Comparison of ENCODE assay signal across 22 mouse cellular contexts in genomic region chr4:83215776-83216175, GRCm38 (mm10).
A peak's percentile ranks its signal among the peaks of the same experiment; 100 is the strongest.
DNase-seq lines count a peak whose midpoint lies in the region; ATAC-seq and TF ChIP-seq lines count a peak whose summit lies in the region.
"Had no signal": no experiment of that assay in that cellular context is flagged by ENCODE, and none has a peak within 500 bp of the region (broad histone marks: within the 10 kb centered on the region; RNA-seq: fewer than 3 reads in every experiment).

No protein-coding gene starts in this region.

- H3K4me3 ChIP-seq in heart, embryonic 10.5 days = no peak overlapping the region
- no peak overlapping the region for H3K4me3 ChIP-seq in heart, embryonic 12.5 days
- no peak overlapping the region for H3K4me3 ChIP-seq in liver, adult 2 months (ENCODE audit: insufficient read depth, low read depth, low read length)
- H3K4me3 ChIP-seq in liver, embryonic 11.5 days (ENCODE audit: low read depth, low read length) = no peak overlapping the region
- no peak overlapping the region for H3K4me3 ChIP-seq in embryonic facial prominence, embryonic 14.5 days (ENCODE audit: low read depth, low read length)
- H3K4me3 ChIP-seq in forebrain, embryonic 14.5 days (ENCODE audit: low read depth, low read length) = no peak overlapping the region
- H3K4me3 ChIP-seq: hindbrain, embryonic 15.5 days; intestine, embryonic 15.5 days; limb, embryonic 13.5 days; midbrain, embryonic 12.5 days; neural tube, embryonic 13.5 days had no signal

- peaks cover 17% of the 10 kb centered on the region; the same call in 1 of the 2 replicates for H3K4me1 ChIP-seq in heart, embryonic 10.5 days
- peaks cover 19% of the 10 kb centered on the region for H3K4me1 ChIP-seq in heart, embryonic 12.5 days (replicated peaks)
- H3K4me1 ChIP-seq in liver, adult 2 months (ENCODE audit: control insufficient read depth, insufficient read depth, low read length) = no peaks in the 10 kb centered on the region
- H3K4me1 ChIP-seq in liver, embryonic 11.5 days (replicated peaks; ENCODE audit: control insufficient read depth, insufficient read depth, low read length) = no peaks in the 10 kb centered on the region
- H3K4me1 ChIP-seq in embryonic facial prominence, embryonic 14.5 days (ENCODE audit: control insufficient read depth, insufficient read depth, low read length) = peaks cover 17% of the 10 kb centered on the region
- H3K4me1 ChIP-seq in forebrain, embryonic 14.5 days (ENCODE audit: control insufficient read depth, insufficient read depth, low read length) = peaks cover 16% of the 10 kb centered on the region
- H3K4me1 ChIP-seq: hindbrain, embryonic 15.5 days; intestine, embryonic 15.5 days had no signal

- peak; percentile 70 for DNase-seq in heart, embryonic 10.5 days (ENCODE audit: low spot score)
- peak; percentile 44 for DNase-seq in liver, adult 2 months (ENCODE audit: extremely low read depth, low read depth, low spot score)
- DNase-seq in liver, embryonic 11.5 days (ENCODE audit: low spot score) = no peak
- no peak for DNase-seq in embryonic facial prominence, embryonic 14.5 days (ENCODE audit: low spot score)
- DNase-seq in forebrain, embryonic 14.5 days (ENCODE audit: low spot score) = no peak
- DNase-seq in thymus, postnatal 4 days = no peak
- no peak for DNase-seq in layer of hippocampus, adult 11-12 months (ENCODE audit: low spot score)
- DNase-seq: adrenal gland, postnatal 25 days; B cell, adult 2 months; cerebellum, adult 11 months; cerebellum, postnatal 10 days; gastrocnemius, postnatal 14 days; heart, postnatal 4 days; kidney, postnatal 36 days; layer of hippocampus, adult 9-11 months; thymus, postnatal 14 days had no signal

- no peaks in the 10 kb centered on the region for H3K27me3 ChIP-seq in heart, embryonic 10.5 days (ENCODE audit: insufficient read depth, poor library complexity, severe bottlenecking)
- no peaks in the 10 kb centered on the region for H3K27me3 ChIP-seq in heart, embryonic 12.5 days (replicated peaks)
- H3K27me3 ChIP-seq in liver, adult 2 months (ENCODE audit: control insufficient read depth, insufficient read depth, low read length) = no peaks in the 10 kb centered on the region
- no peaks in the 10 kb centered on the region for H3K27me3 ChIP-seq in liver, embryonic 11.5 days (replicated peaks; ENCODE audit: control insufficient read depth, insufficient read depth, low read length)
- no peaks in the 10 kb centered on the region for H3K27me3 ChIP-seq in embryonic facial prominence, embryonic 14.5 days (replicated peaks; ENCODE audit: control insufficient read depth, insufficient read depth, low read length)
- no peaks in the 10 kb centered on the region for H3K27me3 ChIP-seq in forebrain, embryonic 14.5 days (replicated peaks; ENCODE audit: control insufficient read depth, insufficient read depth, low read length)
- H3K27me3 ChIP-seq: hindbrain, embryonic 15.5 days; intestine, embryonic 15.5 days; limb, embryonic 13.5 days; midbrain, embryonic 12.5 days; neural tube, embryonic 13.5 days had no signal

- no peak for TF ChIP-seq CTCF in liver, adult 2 months (IDR thresholded peaks at IDR 0.05; ENCODE audit: low read depth, low read length)

- TF ChIP-seq POLR2A in liver, adult 2 months (IDR thresholded peaks at IDR 0.05; ENCODE audit: extremely low read depth, insufficient read depth, low read length) = no peak

- 77% methylated on average over 1 of the region's 1 CpGs for WGBS in heart, embryonic 10.5 days
- WGBS in heart, embryonic 12.5 days = 56% methylated on average over 1 of the region's 1 CpGs
- 69% methylated on average over 1 of the region's 1 CpGs for WGBS in liver, adult 2 months
- whole genome bisulfite sequencing in liver, embryonic 11.5 days = 83% methylated on average over 1 of the region's 1 CpGs
- 78% methylated on average over 1 of the region's 1 CpGs for WGBS in embryonic facial prominence, embryonic 14.5 days
- 55% methylated on average over 1 of the region's 1 CpGs for WGBS in forebrain, embryonic 14.5 days

- H3K27ac ChIP-seq in heart, embryonic 10.5 days = peak overlapping the region; percentile 22
- no peak overlapping the region for H3K27ac ChIP-seq in heart, embryonic 12.5 days (ENCODE audit: poor library complexity, severe bottlenecking)
- H3K27ac ChIP-seq in liver, adult 2 months (replicated peaks; ENCODE audit: insufficient read depth, low read depth, low read length) = no peak overlapping the region
- H3K27ac ChIP-seq in liver, embryonic 11.5 days (ENCODE audit: low read depth, low read length) = no peak overlapping the region
- 0 out of 2 replicates have a peak overlapping the region, but pooled peaks have one; percentile 6 for H3K27ac ChIP-seq in embryonic facial prominence, embryonic 14.5 days (replicated peaks; ENCODE audit: low read depth, low read length)
- peak overlapping the region; percentile 50; the same call in 1 of the 2 replicates for H3K27ac ChIP-seq in forebrain, embryonic 14.5 days (ENCODE audit: low read depth, low read length)
- H3K27ac ChIP-seq: hindbrain, embryonic 15.5 days; intestine, embryonic 15.5 days; midbrain, embryonic 12.5 days; neural tube, embryonic 13.5 days had no signal

- H3K36me3 ChIP-seq in heart, embryonic 10.5 days = no peaks in the 10 kb centered on the region
- no peaks in the 10 kb centered on the region for H3K36me3 ChIP-seq in heart, embryonic 12.5 days
- H3K36me3 ChIP-seq in liver, adult 2 months (ENCODE audit: control insufficient read depth, insufficient read depth, low read length) = no peaks in the 10 kb centered on the region
- no peaks in the 10 kb centered on the region for H3K36me3 ChIP-seq in liver, embryonic 11.5 days (ENCODE audit: control insufficient read depth, insufficient read depth, low read length)
- H3K36me3 ChIP-seq in embryonic facial prominence, embryonic 14.5 days (ENCODE audit: control insufficient read depth, insufficient read depth, low read length) = no peaks in the 10 kb centered on the region
- H3K36me3 ChIP-seq in forebrain, embryonic 14.5 days (ENCODE audit: control insufficient read depth, insufficient read depth, low read length) = no peaks in the 10 kb centered on the region
- H3K36me3 ChIP-seq: hindbrain, embryonic 15.5 days; intestine, embryonic 15.5 days; limb, embryonic 13.5 days; midbrain, embryonic 12.5 days; neural tube, embryonic 13.5 days had no signal

- H3K9me3 ChIP-seq in heart, embryonic 10.5 days = no peaks in the 10 kb centered on the region
- H3K9me3 ChIP-seq in heart, embryonic 12.5 days (replicated peaks) = no peaks in the 10 kb centered on the region
- no peaks in the 10 kb centered on the region for H3K9me3 ChIP-seq in liver, embryonic 11.5 days (ENCODE audit: control insufficient read depth, low read length)
- no peaks in the 10 kb centered on the region for H3K9me3 ChIP-seq in embryonic facial prominence, embryonic 14.5 days (ENCODE audit: control insufficient read depth, low read length)
- no peaks in the 10 kb centered on the region for H3K9me3 ChIP-seq in forebrain, embryonic 14.5 days (replicated peaks; ENCODE audit: control insufficient read depth, low read length)
- H3K9me3 ChIP-seq: hindbrain, embryonic 15.5 days; intestine, embryonic 15.5 days; limb, embryonic 13.5 days; midbrain, embryonic 12.5 days; neural tube, embryonic 13.5 days had no signal

- H3K79me2 ChIP-seq in liver, adult 2 months (ENCODE audit: control insufficient read depth, insufficient read depth, low read length) = no peaks in the 10 kb centered on the region

- H3K4me2 ChIP-seq in heart, embryonic 12.5 days = no peak overlapping the region
- no peak overlapping the region for H3K4me2 ChIP-seq in liver, embryonic 11.5 days
- H3K4me2 ChIP-seq in embryonic facial prominence, embryonic 14.5 days (ENCODE audit: low read depth, low read length) = no peak overlapping the region
- H3K4me2 ChIP-seq in forebrain, embryonic 14.5 days (ENCODE audit: low read length) = no peak overlapping the region
- H3K4me2 ChIP-seq: hindbrain, embryonic 15.5 days; intestine, embryonic 15.5 days; limb, embryonic 13.5 days; midbrain, embryonic 12.5 days; neural tube, embryonic 13.5 days had no signal

- no peak overlapping the region for H3K9ac ChIP-seq in heart, embryonic 12.5 days
- no peak overlapping the region for H3K9ac ChIP-seq in liver, adult 2 months (ENCODE audit: low read depth, low read length)
- H3K9ac ChIP-seq in liver, embryonic 11.5 days (ENCODE audit: low read depth, low read length) = no peak overlapping the region
- H3K9ac ChIP-seq in embryonic facial prominence, embryonic 14.5 days (ENCODE audit: low read depth, low read length) = no peak overlapping the region
- no peak overlapping the region for H3K9ac ChIP-seq in forebrain, embryonic 14.5 days (ENCODE audit: low read length)
- H3K9ac ChIP-seq: hindbrain, embryonic 15.5 days; intestine, embryonic 15.5 days; limb, embryonic 13.5 days; midbrain, embryonic 12.5 days; neural tube, embryonic 13.5 days had no signal

- ATAC-seq in heart, embryonic 12.5 days (ENCODE audit: insufficient number of reproducible peaks, low FRiP score) = no peak
- no peak for ATAC-seq in liver, embryonic 11.5 days (replicated peaks; ENCODE audit: low FRiP score)
- no peak for ATAC-seq in embryonic facial prominence, embryonic 14.5 days (ENCODE audit: low read depth)
- ATAC-seq in forebrain, embryonic 14.5 days = no peak; the same call in 1 of the 2 replicates
- ATAC-seq: intestine, embryonic 15.5 days had no signal

Comparison
In these comparisons a context has a peak if more than half of its experiments do, and no peak if none do; other contexts are left out.
1. DNase-seq: peak in heart, embryonic 10.5 days (single experiment) and liver, adult 2 months (single experiment); none in liver, embryonic 11.5 days (single experiment), embryonic facial prominence, embryonic 14.5 days (single experiment), forebrain, embryonic 14.5 days (single experiment), thymus, postnatal 4 days (single experiment) and layer of hippocampus, adult 11-12 months (single experiment).
2. H3K27ac ChIP-seq: peak in heart, embryonic 10.5 days (single experiment), embryonic facial prominence, embryonic 14.5 days (single experiment) and forebrain, embryonic 14.5 days (single experiment); none in heart, embryonic 12.5 days (single experiment), liver, adult 2 months (single experiment) and liver, embryonic 11.5 days (single experiment).